Mouse (Mus musculus): ENCODE data around the gene Zar1l. TPM values are rescaled to one million over a fixed set of nuclear protein-coding genes. Genes with fewer than 3 reads are reported as not detected.
A peak's percentile ranks its signal among the peaks of the same experiment; 100 is the strongest.

Gene Zar1l
- polyA plus RNA-seq, 1 experiment: not detected

DNA sequence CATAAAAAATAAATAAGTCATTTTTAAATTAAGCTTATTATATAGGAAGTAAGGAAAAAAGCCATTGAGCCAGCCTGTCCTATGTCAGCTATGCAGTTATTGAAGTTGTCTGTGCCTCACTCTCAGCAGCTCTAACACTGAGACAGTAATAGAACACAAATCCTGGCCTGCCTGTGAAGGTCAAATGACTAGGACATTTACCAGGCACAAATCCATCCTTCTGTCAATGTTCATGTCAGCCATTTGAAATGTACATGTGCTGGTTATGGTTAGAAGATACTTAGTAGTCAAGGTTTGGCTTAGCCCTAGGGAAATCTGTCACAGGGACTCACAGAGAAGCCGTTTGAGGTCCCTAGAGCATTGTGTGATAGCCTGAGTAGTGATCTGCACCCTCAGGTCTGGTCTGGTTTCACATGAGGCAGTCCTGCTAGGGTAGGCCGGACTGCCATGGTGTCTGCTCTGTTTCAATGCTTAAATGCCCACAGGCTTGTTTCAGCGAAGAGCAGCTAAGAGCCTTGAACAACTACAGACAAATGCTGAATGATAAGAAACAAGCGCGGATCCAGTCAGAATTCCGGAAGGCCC, 41.6 kb upstream of the Zar1l start:
- DNase-seq (ENCODE audit: low read depth in 1 of 2, low spot score in 2 of 2): no peak
- Histone ChIP-seq H3K4me3 (ENCODE audit: extremely low read depth, insufficient read depth, insufficient read length) (no peak overlapping the region), H3K4me1 (ENCODE audit: control insufficient read depth, insufficient read depth, insufficient read length) (no peaks in the 10 kb centered on the region), H3K27ac (ENCODE audit: insufficient read depth, low read length) (no peak overlapping the region), H3K27me3 (ENCODE audit: control insufficient read depth, insufficient read depth, low read length) (no peaks in the 10 kb centered on the region), H3K36me3 (ENCODE audit: control insufficient read depth, insufficient read depth, low read length) (no peaks in the 10 kb centered on the region)
- TF ChIP-seq POLR2A (IDR thresholded peaks at IDR 0.05; ENCODE audit: low read depth, low read length): no peak
- 93% methylated on average over 6 of the region's 6 CpGs for WGBS

GRCm38 (mm10) chr5:150551637-150552036, 33.7 kb upstream of the Zar1l start:
- TF ChIP-seq CTCF (IDR thresholded peaks at IDR 0.05; ENCODE audit: extremely low read depth, insufficient read depth, insufficient read length, insufficient replicate concordance) (no peak), POLR2A (IDR thresholded peaks at IDR 0.05; ENCODE audit: low read depth, low read length) (no peak)
- Histone ChIP-seq H3K36me3 (ENCODE audit: control insufficient read depth, insufficient read depth, low read length) (no peaks in the 10 kb centered on the region; the same call in 1 of the 2 replicates), H3K4me1 (ENCODE audit: control insufficient read depth, insufficient read depth, insufficient read length) (no peaks in the 10 kb centered on the region), H3K27ac (ENCODE audit: insufficient read depth, low read length) (no peak overlapping the region), H3K27me3 (ENCODE audit: control insufficient read depth, insufficient read depth, low read length) (no peaks in the 10 kb centered on the region), H3K4me3 (ENCODE audit: extremely low read depth, insufficient read depth, insufficient read length) (no peak overlapping the region)
- 84% methylated on average over 3 of the region's 3 CpGs for WGBS
- DNase-seq (ENCODE audit: low read depth in 1 of 2, low spot score in 2 of 2): no peak

GRCm38 (mm10) chr5:150543184-150543583, 25.2 kb upstream of the Zar1l start:
- no peaks in the 10 kb centered on the region for H3K4me1 ChIP-seq (ENCODE audit: control insufficient read depth, insufficient read depth, insufficient read length)
- no peak overlapping the region for H3K4me3 ChIP-seq (ENCODE audit: extremely low read depth, insufficient read depth, insufficient read length)
- 90% methylated on average over 2 of the region's 2 CpGs for WGBS
- no peaks in the 10 kb centered on the region for H3K27me3 ChIP-seq (ENCODE audit: control insufficient read depth, insufficient read depth, low read length)
- peaks cover 2% of the 10 kb centered on the region; the same call in 1 of the 2 replicates for H3K36me3 ChIP-seq (ENCODE audit: control insufficient read depth, insufficient read depth, low read length)
- TF ChIP-seq CTCF (IDR thresholded peaks at IDR 0.05; ENCODE audit: extremely low read depth, insufficient read depth, insufficient read length, insufficient replicate concordance) (no peak), POLR2A (IDR thresholded peaks at IDR 0.05; ENCODE audit: low read depth, low read length) (no peak)
- no peak overlapping the region for H3K27ac ChIP-seq (ENCODE audit: insufficient read depth, low read length)
- no peak for DNase-seq (ENCODE audit: low read depth in 1 of 2, low spot score in 2 of 2)

- Histone ChIP-seq H3K27ac (ENCODE audit: insufficient read depth, low read length) (no peak overlapping the region), H3K4me1 (ENCODE audit: control insufficient read depth, insufficient read depth, insufficient read length) (no peaks in the 10 kb centered on the region), H3K27me3 (ENCODE audit: control insufficient read depth, insufficient read depth, low read length) (no peaks in the 10 kb centered on the region), H3K4me3 (ENCODE audit: extremely low read depth, insufficient read depth, insufficient read length) (no peak overlapping the region), H3K36me3 (ENCODE audit: control insufficient read depth, insufficient read depth, low read length) (peaks cover 2% of the 10 kb centered on the region; the same call in 1 of the 2 replicates)
- WGBS: 100% methylated on average over 1 of the region's 1 CpGs
- TF ChIP-seq POLR2A (IDR thresholded peaks at IDR 0.05; ENCODE audit: low read depth, low read length): no peak
- no peak for TF ChIP-seq CTCF (IDR thresholded peaks at IDR 0.05; ENCODE audit: extremely low read depth, insufficient read depth, insufficient read length, insufficient replicate concordance)
- no peak for DNase-seq (ENCODE audit: low read depth in 1 of 2, low spot score in 2 of 2)
Measured at GRCm38 (mm10) chr5:150541302-150541701, 23.3 kb upstream of the Zar1l start.

DNA sequence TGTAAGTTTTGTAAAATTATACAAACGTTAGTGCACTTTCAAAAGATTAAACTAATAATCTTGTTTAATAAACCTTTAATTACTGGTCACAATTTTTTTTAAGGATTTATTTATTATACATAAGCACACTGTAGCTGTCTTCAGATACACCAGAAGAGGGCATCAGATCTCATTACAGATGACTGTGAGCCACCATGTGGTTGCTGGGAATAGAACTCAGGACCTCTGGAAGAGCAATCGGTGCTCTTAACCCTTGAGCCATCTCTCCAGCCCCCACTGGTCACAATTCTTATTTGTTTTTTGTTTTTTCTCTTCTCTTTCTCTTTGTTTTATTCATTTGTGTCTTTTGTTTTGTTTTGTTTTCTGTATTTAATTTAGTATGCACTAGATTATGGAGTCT, 7.3 kb upstream of the Zar1l start:
- 80% methylated on average over 2 of the region's 2 CpGs for WGBS
- H3K4me3 ChIP-seq (ENCODE audit: extremely low read depth, insufficient read depth, insufficient read length): no peak overlapping the region
- TF ChIP-seq POLR2A (IDR thresholded peaks at IDR 0.05; ENCODE audit: low read depth, low read length) (no peak), CTCF (IDR thresholded peaks at IDR 0.05; ENCODE audit: extremely low read depth, insufficient read depth, insufficient read length, insufficient replicate concordance) (no peak)
- H3K27me3 ChIP-seq (ENCODE audit: control insufficient read depth, insufficient read depth, low read length): no peaks in the 10 kb centered on the region
- no peaks in the 10 kb centered on the region for H3K36me3 ChIP-seq (ENCODE audit: control insufficient read depth, insufficient read depth, low read length)
- no peak for DNase-seq (ENCODE audit: low read depth in 1 of 2, low spot score in 2 of 2)
- H3K4me1 ChIP-seq (ENCODE audit: control insufficient read depth, insufficient read depth, insufficient read length): no peaks in the 10 kb centered on the region
- no peak overlapping the region for H3K27ac ChIP-seq (ENCODE audit: insufficient read depth, low read length)

DNA sequence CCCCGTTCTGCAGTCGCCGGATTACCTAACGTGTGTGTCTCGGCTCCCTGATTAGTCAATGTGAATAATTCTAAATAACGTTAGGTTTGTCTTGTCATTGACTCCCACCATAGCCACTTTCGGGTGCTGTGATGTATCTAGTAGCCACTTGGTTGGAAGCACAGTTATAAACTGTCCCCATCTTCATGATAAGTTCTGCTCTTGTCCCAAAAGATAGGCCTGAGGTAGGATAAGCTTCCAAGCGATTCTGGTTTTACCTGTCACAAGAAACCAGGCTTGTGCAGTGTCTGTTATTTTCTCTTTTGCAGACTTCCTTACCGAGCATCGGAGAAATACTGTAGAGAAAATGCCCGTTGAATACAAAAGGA, 4.9 kb upstream of the Zar1l start:
- WGBS: under 1% methylated on average over 11 of the region's 11 CpGs
- Histone ChIP-seq H3K4me1 (ENCODE audit: control insufficient read depth, insufficient read depth, insufficient read length) (no peaks in the 10 kb centered on the region), H3K36me3 (ENCODE audit: control insufficient read depth, insufficient read depth, low read length) (no peaks in the 10 kb centered on the region), H3K27ac (ENCODE audit: insufficient read depth, low read length) (no peak overlapping the region), H3K27me3 (ENCODE audit: control insufficient read depth, insufficient read depth, low read length) (no peaks in the 10 kb centered on the region), H3K4me3 (ENCODE audit: extremely low read depth, insufficient read depth, insufficient read length) (peak overlapping the region; percentile 94)
- DNase-seq (ENCODE audit: low read depth in 1 of 2, low spot score in 2 of 2): no peak
- TF ChIP-seq POLR2A (IDR thresholded peaks at IDR 0.05; ENCODE audit: low read depth, low read length) (no peak), CTCF (IDR thresholded peaks at IDR 0.05; ENCODE audit: extremely low read depth, insufficient read depth, insufficient read length, insufficient replicate concordance) (no peak)

DNA sequence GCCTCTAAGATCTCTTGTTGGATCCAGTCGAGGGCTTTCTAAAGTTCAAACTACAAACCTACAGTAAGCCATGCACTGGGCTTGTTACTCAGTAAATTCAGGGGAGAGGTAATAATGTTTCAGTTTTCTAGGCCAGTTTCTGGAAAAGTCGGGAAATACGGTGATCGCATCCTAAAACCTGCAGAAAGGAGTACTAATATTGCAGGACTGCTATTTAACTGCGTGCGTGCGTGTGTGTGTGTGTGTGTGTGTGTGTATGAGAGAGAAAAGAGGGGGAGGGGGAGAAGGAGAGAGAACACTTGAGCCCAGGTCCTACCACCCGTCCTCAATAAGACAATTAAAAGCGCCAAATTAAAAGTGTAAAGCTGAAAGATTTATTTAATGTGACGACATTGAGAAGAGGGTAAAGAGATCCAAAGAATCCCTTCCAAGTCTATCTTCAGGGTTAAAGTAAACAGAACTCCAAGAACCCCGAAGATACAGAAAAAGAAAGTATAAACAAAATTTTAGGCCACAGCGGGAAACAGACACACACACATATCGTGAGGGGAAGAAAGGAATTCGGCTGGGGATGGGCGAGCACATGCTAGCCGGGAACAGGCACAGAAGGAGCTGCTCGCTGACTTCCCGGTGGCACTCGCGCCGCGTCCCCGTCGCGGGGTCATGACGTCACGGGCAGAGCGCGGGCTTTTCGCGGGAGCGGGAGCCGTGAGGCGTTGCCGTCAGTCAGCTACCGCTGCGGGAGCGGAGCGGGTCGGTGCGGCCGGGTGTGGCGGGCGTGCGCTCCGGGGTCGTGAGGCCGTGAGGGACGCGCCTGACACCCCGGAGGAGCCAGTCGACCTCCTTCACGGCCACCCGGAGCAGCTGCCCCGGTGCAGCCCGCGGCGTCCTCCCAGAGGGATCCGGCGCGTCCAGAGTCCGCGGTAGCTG, 4.2 kb upstream of the Zar1l start, which contains the start of gene Brca2:
Gene Brca2 (plus strand): TSS at position 694 of the 930 bp plus-strand sequence.
- no peaks in the 10 kb centered on the region for H3K4me1 ChIP-seq (ENCODE audit: control insufficient read depth, insufficient read depth, insufficient read length)
- WGBS: 5% methylated on average over 61 of the region's 63 CpGs
- no peak within 1 kb of the TSS; the same call in 1 of the 2 replicates for H3K27ac ChIP-seq (ENCODE audit: insufficient read depth, low read length)
- H3K27me3 ChIP-seq (ENCODE audit: control insufficient read depth, insufficient read depth, low read length): no peaks in the 10 kb centered on the region
- DNase-seq (ENCODE audit: low read depth in 1 of 2, low spot score in 2 of 2): peak; percentile 59 to 85
- H3K36me3 ChIP-seq (ENCODE audit: control insufficient read depth, insufficient read depth, low read length): no peaks in the 10 kb centered on the region
- H3K4me3 ChIP-seq (ENCODE audit: extremely low read depth, insufficient read depth, insufficient read length): peak within 1 kb of the TSS; percentile 94
- TF ChIP-seq POLR2A (IDR thresholded peaks at IDR 0.05; ENCODE audit: low read depth, low read length): peak; percentile 42
- no peak for TF ChIP-seq CTCF (IDR thresholded peaks at IDR 0.05; ENCODE audit: extremely low read depth, insufficient read depth, insufficient read length, insufficient replicate concordance)

All from spleen, adult 2 months (tissue).